Mouse (Mus musculus) hindbrain, embryonic 16.5 days (tissue): ENCODE measurements around the gene Isy1. TPM values are rescaled to one million over a fixed set of nuclear protein-coding genes. Genes with fewer than 3 reads are reported as not detected.

Experiments used
- ATAC-seq: fragments of 200-750 bp; cut with Nextera tagmentation; 2 replicates; pipeline ENCODE4 v1.8.0; 2017; ENCODE audit warnings: moderate TSS enrichment, moderate library complexity
- H3K27ac ChIP-seq: fragments of 300-500 bp; sonication (generic); 2 replicates; pipeline ENCODE4 v1.5.1; 2014; ENCODE audit warnings: low read depth, mild to moderate bottlenecking, control low read depth, low read length, moderate library complexity
- H3K27me3 ChIP-seq: fragments of 300-500 bp; sonication (generic); replicated peaks from 2 replicates; pipeline ENCODE4 v1.6.1; 2014; ENCODE audit warnings: low read length; ENCODE audit not compliant: control insufficient read depth, insufficient read depth
- H3K36me3 ChIP-seq: fragments of 300-500 bp; sonication (generic); 2 replicates; pipeline ENCODE4 v1.6.1; 2014; ENCODE audit warnings: mild to moderate bottlenecking, low read length, moderate library complexity, mixed read lengths; ENCODE audit not compliant: control insufficient read depth, insufficient read depth
- H3K4me1 ChIP-seq: fragments of 300-500 bp; sonication (generic); 2 replicates; pipeline ENCODE4 v1.6.1; 2014; ENCODE audit warnings: low read depth, low read length; ENCODE audit not compliant: control insufficient read depth, insufficient read depth
- H3K4me2 ChIP-seq: fragments of 300-500 bp; sonication (generic); 2 replicates; pipeline ENCODE4 v1.6.1; 2014; ENCODE audit warnings: mild to moderate bottlenecking, low read length, control low read depth, moderate library complexity
- H3K4me3 ChIP-seq: fragments of 300-500 bp; sonication (generic); 2 replicates; pipeline ENCODE4 v1.5.1; 2014; ENCODE audit warnings: mild to moderate bottlenecking, low read length, control low read depth, moderate library complexity
- H3K9ac ChIP-seq: fragments of 300-500 bp; sonication (generic); 2 replicates; pipeline ENCODE4 v1.6.1; 2014; ENCODE audit warnings: low read depth, mild to moderate bottlenecking, control low read depth, low read length, moderate library complexity
- H3K9me3 ChIP-seq: fragments of 300-500 bp; sonication (generic); 2 replicates; pipeline ENCODE4 v1.6.1; 2014; ENCODE audit warnings: mild to moderate bottlenecking, low read length, moderate library complexity; ENCODE audit not compliant: control insufficient read depth
- WGBS: fragments of 180-500 bp; shearing (Covaris S2); extraction: QIAGEN DNeasy Blood & Tissue Kit; methylation state at CpG from one replicate; pipeline ENCODE4 v1.1.7; 2014; 5-methylcytosine and 5-hydroxymethylcytosine counted together
- polyA plus RNA-seq: library from polyadenylated mRNA; unstranded; fragments of >200 nt; fragmentation: Nextera tagmentation; extraction: Ambion mirVana; gene quantifications from 2 replicates; pipeline ENCODE4 v1.2.1, GENCODE M21; 2015

The Isy1 gene
- polyA plus RNA-seq, 1 experiment from 2014 or later = 24.0 TPM

- no peaks in the 10 kb centered on the region for H3K9me3 ChIP-seq
- H3K36me3 ChIP-seq = no peaks in the 10 kb centered on the region
- H3K4me3 ChIP-seq = no peak overlapping the region
- no peak overlapping the region for H3K27ac ChIP-seq
- no peak overlapping the region for H3K4me2 ChIP-seq
- 86% methylated on average over 5 of the region's 7 CpGs for WGBS
- no peaks in the 10 kb centered on the region for H3K27me3 ChIP-seq
- H3K4me1 ChIP-seq = no peaks in the 10 kb centered on the region
- no peak for ATAC-seq
- no peak overlapping the region for H3K9ac ChIP-seq
These were observed 36.1 kb downstream of the Isy1 start for GRCm38 (mm10) chr6:87802462-87802861.

GRCm38 (mm10) chr6:87799576-87799975, 39.0 kb downstream of the Isy1 start:
- Histone ChIP-seq H3K36me3 (no peaks in the 10 kb centered on the region), H3K4me2 (no peak overlapping the region), H3K27ac (no peak overlapping the region), H3K4me3 (no peak overlapping the region), H3K4me1 (no peaks in the 10 kb centered on the region), H3K27me3 (no peaks in the 10 kb centered on the region), H3K9ac (no peak overlapping the region), H3K9me3 (no peaks in the 10 kb centered on the region)
- ATAC-seq = no peak
- 95% methylated on average over 6 of the region's 6 CpGs for WGBS

GRCm38 (mm10) chr6:87797321-87797720, 41.3 kb downstream of the Isy1 start:
- H3K4me3 ChIP-seq = no peak overlapping the region
- H3K27me3 ChIP-seq = no peaks in the 10 kb centered on the region
- no peaks in the 10 kb centered on the region for H3K4me1 ChIP-seq
- no peak for ATAC-seq
- H3K27ac ChIP-seq = no peak overlapping the region
- no peaks in the 10 kb centered on the region for H3K9me3 ChIP-seq
- H3K9ac ChIP-seq = no peak overlapping the region
- H3K4me2 ChIP-seq = no peak overlapping the region
- WGBS = 65% methylated on average over 2 of the region's 2 CpGs
- H3K36me3 ChIP-seq = peaks cover 7% of the 10 kb centered on the region

GRCm38 (mm10) chr6:87796251-87796880, 42.2 kb downstream of the Isy1 start:
- no peak overlapping the region for H3K4me3 ChIP-seq
- H3K27ac ChIP-seq = no peak overlapping the region
- H3K27me3 ChIP-seq = no peaks in the 10 kb centered on the region
- no peaks in the 10 kb centered on the region for H3K4me1 ChIP-seq
- no peaks in the 10 kb centered on the region for H3K9me3 ChIP-seq
- peaks cover 10% of the 10 kb centered on the region for H3K36me3 ChIP-seq
- no peak overlapping the region for H3K9ac ChIP-seq
- WGBS = 86% methylated on average over 6 of the region's 6 CpGs
- no peak overlapping the region for H3K4me2 ChIP-seq
- ATAC-seq = no peak

GRCm38 (mm10) chr6:87795385-87796150, 43.0 kb downstream of the Isy1 start:
- Histone ChIP-seq H3K9me3 (no peaks in the 10 kb centered on the region), H3K27ac (no peak overlapping the region), H3K4me3 (no peak overlapping the region), H3K27me3 (no peaks in the 10 kb centered on the region), H3K4me2 (no peak overlapping the region), H3K9ac (no peak overlapping the region), H3K36me3 (peaks cover 10% of the 10 kb centered on the region), H3K4me1 (no peaks in the 10 kb centered on the region)
- 52% methylated on average over 6 of the region's 6 CpGs for WGBS
- ATAC-seq = no peak

GRCm38 (mm10) chr6:87793821-87794510, 44.6 kb downstream of the Isy1 start:
- WGBS = 91% methylated on average over 10 of the region's 10 CpGs
- H3K36me3 ChIP-seq = peaks cover 10% of the 10 kb centered on the region
- no peak overlapping the region for H3K27ac ChIP-seq
- H3K4me2 ChIP-seq = no peak overlapping the region
- H3K4me1 ChIP-seq = peaks cover 6% of the 10 kb centered on the region
- no peak overlapping the region for H3K4me3 ChIP-seq
- no peak for ATAC-seq
- H3K9me3 ChIP-seq = no peaks in the 10 kb centered on the region
- no peak overlapping the region for H3K9ac ChIP-seq
- H3K27me3 ChIP-seq = no peaks in the 10 kb centered on the region

- no peak for ATAC-seq
- Histone ChIP-seq H3K9me3 (no peaks in the 10 kb centered on the region), H3K4me2 (no peak overlapping the region), H3K36me3 (peaks cover 10% of the 10 kb centered on the region), H3K9ac (no peak overlapping the region), H3K27ac (no peak overlapping the region), H3K4me3 (no peak overlapping the region), H3K4me1 (peaks cover 7% of the 10 kb centered on the region), H3K27me3 (no peaks in the 10 kb centered on the region)
- WGBS = 97% methylated on average over 5 of the region's 5 CpGs
These were observed 46.8 kb downstream of the Isy1 start for GRCm38 (mm10) chr6:87791826-87792225.

- no peak overlapping the region for H3K4me3 ChIP-seq
- no peaks in the 10 kb centered on the region for H3K9me3 ChIP-seq
- no peak for ATAC-seq
- peaks cover 7% of the 10 kb centered on the region for H3K4me1 ChIP-seq
- H3K4me2 ChIP-seq = no peak overlapping the region
- H3K9ac ChIP-seq = no peak overlapping the region
- H3K27ac ChIP-seq = no peak overlapping the region
- WGBS = 72% methylated on average over 7 of the region's 7 CpGs
- no peaks in the 10 kb centered on the region for H3K27me3 ChIP-seq
- H3K36me3 ChIP-seq = peaks cover 10% of the 10 kb centered on the region
These were observed 47.7 kb downstream of the Isy1 start for GRCm38 (mm10) chr6:87790779-87791480.

GRCm38 (mm10) chr6:87789791-87790190, 48.8 kb downstream of the Isy1 start:
- no peaks in the 10 kb centered on the region for H3K27me3 ChIP-seq
- ATAC-seq = no peak
- no peak overlapping the region for H3K27ac ChIP-seq
- WGBS = 93% methylated on average over 6 of the region's 6 CpGs
- H3K4me2 ChIP-seq = no peak overlapping the region
- H3K9ac ChIP-seq = no peak overlapping the region
- H3K36me3 ChIP-seq = peaks cover 10% of the 10 kb centered on the region
- H3K4me1 ChIP-seq = peaks cover 7% of the 10 kb centered on the region
- no peaks in the 10 kb centered on the region for H3K9me3 ChIP-seq
- H3K4me3 ChIP-seq = no peak overlapping the region
